Mouse (Mus musculus) adrenal gland, postnatal 14 days (tissue): ENCODE measurements around the gene N4bp2l1. TPM values are rescaled to one million over a fixed set of nuclear protein-coding genes. Genes with fewer than 3 reads are reported as not detected.
A peak's percentile ranks its signal among the peaks of the same experiment; 100 is the strongest.

ENCODE experiments used
- DNase-seq: peaks from one replicate; pipeline ENCODE4 v3.0.0; 2021; ENCODE audit warnings: mixed read lengths
- total RNA-seq: library from RNA; stranded (reverse); gene quantifications from 2 replicates; pipeline ENCODE4 v1.2.3, GENCODE M21; 2021

N4bp2l1 gene
- total RNA-seq, 1 experiment from 2014 or later = 47.1 TPM

GRCm38 (mm10) chr5:150599301-150600294 lies 2.6 kb upstream of the N4bp2l1 start:
- DNase-seq = peak; percentile 47

GRCm38 (mm10) chr5:150598202-150599119 lies 1.5 kb upstream of the N4bp2l1 start:
- no peak for DNase-seq

- no peak for DNase-seq
Observed at GRCm38 (mm10) chr5:150595366-150596016, 1.5 kb downstream of the N4bp2l1 start.

- DNase-seq = peak; percentile 78
Observed at GRCm38 (mm10) chr5:150594649-150595339, 2.2 kb downstream of the N4bp2l1 start.

- peak; percentile 72 for DNase-seq
Observed at GRCm38 (mm10) chr5:150593756-150594648, 3.0 kb downstream of the N4bp2l1 start.

GRCm38 (mm10) chr5:150592904-150593755 lies 3.9 kb downstream of the N4bp2l1 start:
- peak; percentile 71 for DNase-seq

GRCm38 (mm10) chr5:150592186-150592903 lies 4.6 kb downstream of the N4bp2l1 start:
- DNase-seq = no peak

- no peak for DNase-seq
Observed at GRCm38 (mm10) chr5:150589945-150590344, 7.0 kb downstream of the N4bp2l1 start.

GRCm38 (mm10) chr5:150584337-150584729 lies 12.7 kb downstream of the N4bp2l1 start:
- DNase-seq = no peak

GRCm38 (mm10) chr5:150583622-150584336 lies 13.2 kb downstream of the N4bp2l1 start:
- peak; percentile 67 for DNase-seq

GRCm38 (mm10) chr5:150583181-150583580 lies 13.8 kb downstream of the N4bp2l1 start:
- DNase-seq = no peak

GRCm38 (mm10) chr5:150581180-150581579 lies 15.8 kb downstream of the N4bp2l1 start:
- no peak for DNase-seq

GRCm38 (mm10) chr5:150578613-150579171 lies 18.3 kb downstream of the N4bp2l1 start:
- no peak for DNase-seq

GRCm38 (mm10) chr5:150576832-150577231 lies 20.2 kb downstream of the N4bp2l1 start:
- peak; percentile 56 for DNase-seq

- DNase-seq = no peak
Observed at GRCm38 (mm10) chr5:150574885-150575284, 22.1 kb downstream of the N4bp2l1 start.

GRCm38 (mm10) chr5:150574403-150574802 lies 22.6 kb downstream of the N4bp2l1 start:
- DNase-seq = no peak

- DNase-seq = no peak
Observed at GRCm38 (mm10) chr5:150570496-150571219, 26.3 kb downstream of the N4bp2l1 start.
